15 mouse cellular contexts compared by ENCODE assay signal in the genomic region with DNA sequence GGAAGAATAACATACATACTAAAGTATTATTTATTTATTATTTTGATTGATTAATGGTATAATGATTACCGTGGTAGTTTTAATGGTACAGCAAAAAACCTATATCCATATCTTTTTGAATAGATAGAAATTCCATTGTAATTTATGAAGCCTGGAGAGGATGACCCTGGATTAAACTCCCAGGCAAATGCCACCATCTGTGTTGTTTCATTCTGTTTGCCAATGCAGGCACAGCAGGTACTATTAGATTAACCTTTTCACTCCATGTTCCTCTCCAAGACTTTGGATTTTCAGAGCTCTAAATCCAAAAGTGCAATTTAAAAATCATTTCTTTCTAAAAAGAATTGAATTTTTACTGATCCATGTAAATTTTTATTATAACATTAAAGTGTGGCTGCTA.
"Had no signal": no experiment of that assay in that cellular context is flagged by ENCODE, and none has a peak within 500 bp of the region (broad histone marks: within the 10 kb centered on the region; RNA-seq: fewer than 3 reads in every experiment).

No protein-coding gene starts in this region.

- H3K4me2 ChIP-seq: limb, embryonic 12.5 days; neural tube, embryonic 13.5 days had no signal

- H3K4me3 ChIP-seq: limb, embryonic 12.5 days; neural tube, embryonic 13.5 days had no signal

- H3K36me3 ChIP-seq: limb, embryonic 12.5 days; neural tube, embryonic 13.5 days had no signal

- H3K9me3 ChIP-seq: limb, embryonic 12.5 days; neural tube, embryonic 13.5 days had no signal

- H3K9ac ChIP-seq: limb, embryonic 12.5 days; liver, embryonic 14.5 days; neural tube, embryonic 13.5 days had no signal

- H3K4me1 ChIP-seq: limb, embryonic 12.5 days; neural tube, embryonic 13.5 days had no signal

- DNase-seq: kidney, adult 9 months; kidney, postnatal 36 days; layer of hippocampus, adult 9-11 months; liver; lung, adult 18-20 months; midbrain, embryonic 14.5 days; retina, postnatal 1 day; right cerebral cortex, postnatal 4 days; spleen, adult 18-20 months; thymus, adult 2 months; thymus, postnatal 25 days had no signal

- H3K27me3 ChIP-seq: limb, embryonic 12.5 days; neural tube, embryonic 13.5 days had no signal

- H3K27ac ChIP-seq: kidney, postnatal 0 days; limb, embryonic 12.5 days; liver, embryonic 14.5 days; neural tube, embryonic 13.5 days had no signal
